Mouse (Mus musculus): Measurements from ENCODE around the gene Gm49425.
A peak's percentile ranks its signal among the peaks of the same experiment; 100 is the strongest.
"Not testable (repeated sequence)": the region's sequence is repeated elsewhere in the genome, so short reads cannot be mapped to it uniquely, and the experiment has no call there.

Gm49425 gene

DNA sequence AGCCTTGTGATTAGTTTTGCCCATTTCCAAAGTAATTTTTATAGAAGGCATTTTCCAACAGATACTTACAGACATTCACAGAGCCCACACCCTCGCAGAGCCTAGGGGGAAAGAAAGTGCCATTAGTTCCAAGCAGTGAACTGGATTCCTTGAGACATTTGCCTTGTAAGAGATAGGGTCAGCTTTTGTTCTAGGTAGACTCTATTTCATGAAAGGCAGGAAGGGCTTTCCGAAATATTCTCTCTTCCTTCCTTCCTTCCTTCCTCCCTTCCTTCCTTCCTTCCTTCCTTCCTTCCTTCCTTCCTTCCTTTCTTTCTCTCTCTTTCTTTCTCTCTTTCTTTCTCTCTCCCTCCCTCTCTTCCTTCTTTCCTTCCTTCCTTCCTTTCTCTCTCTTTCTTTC is at the start of gene Gm49425:
Gene Gm49425 (minus strand): TSS at position 101 of the 400 bp plus-strand sequence.
- DNase-seq: not testable (repeated sequence)

DNA sequence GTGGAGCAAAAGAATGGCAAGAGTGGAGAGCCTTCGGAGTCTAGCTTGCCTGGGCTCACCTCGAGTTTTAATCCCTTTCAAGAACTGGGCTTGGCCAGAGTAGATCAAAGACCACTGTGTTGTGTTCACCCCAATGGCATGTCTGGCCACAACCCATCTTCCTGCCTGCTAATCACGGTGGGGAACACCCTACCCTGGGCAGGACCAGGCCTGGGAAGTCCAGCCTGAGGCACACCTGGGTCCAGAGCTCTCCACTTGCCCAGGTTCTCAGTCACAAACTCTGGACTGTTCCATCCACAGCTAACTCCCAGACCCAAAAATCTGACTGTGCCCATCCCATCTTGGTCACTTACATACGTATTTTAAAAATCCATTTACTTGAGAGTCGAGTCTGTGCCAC is 45.8 kb upstream of the Gm49425 start, which contains the start of gene Krt90:
Gene Krt90 (minus strand): TSS at position 101 of the 400 bp plus-strand sequence.
- DNase-seq: no peak

DNA sequence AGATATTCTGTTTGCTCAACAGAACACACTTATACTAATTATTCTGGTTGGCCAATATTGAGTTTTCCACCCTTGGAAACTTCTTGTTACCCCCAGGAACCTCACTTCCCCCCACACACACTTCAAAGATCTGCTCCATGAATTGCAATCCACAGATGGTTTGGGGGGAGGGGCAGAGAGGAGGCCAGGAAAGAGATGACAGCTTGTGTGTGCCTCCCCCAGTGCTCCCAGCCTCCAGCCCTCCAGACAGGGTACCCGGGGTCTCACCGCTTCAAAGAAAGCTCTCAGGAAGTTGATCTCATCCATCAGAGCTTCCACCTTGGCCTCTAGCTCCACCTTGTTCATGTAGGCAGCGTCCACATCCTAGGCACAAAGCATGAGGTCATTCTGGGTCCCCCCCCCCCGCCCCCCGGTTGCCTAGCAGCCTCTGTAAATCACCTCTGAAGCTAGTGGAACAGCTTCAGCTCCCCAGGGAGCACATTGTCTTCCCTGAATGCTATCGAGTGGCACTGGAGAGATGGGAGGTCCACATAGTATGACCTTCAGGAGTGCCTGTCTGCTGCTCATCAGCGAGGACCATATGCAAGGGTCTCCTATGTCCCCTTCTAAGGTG is 41.1 kb upstream of the Gm49425 start:
- peak; percentile 34 to 44 for DNase-seq

DNA sequence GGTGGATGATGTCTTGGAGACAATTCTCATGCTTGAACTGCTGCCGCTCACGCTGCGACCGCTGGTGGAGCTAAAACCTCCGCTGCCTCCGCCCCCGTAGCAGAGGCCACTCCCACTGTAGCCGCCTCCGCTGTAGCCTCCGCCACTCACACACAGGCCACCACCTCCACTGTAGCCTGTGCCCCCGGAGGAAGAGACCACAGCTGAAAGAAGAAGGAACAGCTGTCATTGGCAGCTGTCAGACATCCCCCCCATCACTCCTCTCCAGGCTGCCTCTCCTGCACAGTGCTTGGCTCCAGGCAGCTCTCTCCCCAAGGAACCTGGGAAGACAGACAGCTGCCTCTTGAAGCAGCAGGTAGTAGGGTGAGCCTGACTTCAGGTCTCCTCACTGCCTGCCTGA is 36.1 kb upstream of the Gm49425 start:
- DNase-seq: peak; percentile 51 to 63

DNA sequence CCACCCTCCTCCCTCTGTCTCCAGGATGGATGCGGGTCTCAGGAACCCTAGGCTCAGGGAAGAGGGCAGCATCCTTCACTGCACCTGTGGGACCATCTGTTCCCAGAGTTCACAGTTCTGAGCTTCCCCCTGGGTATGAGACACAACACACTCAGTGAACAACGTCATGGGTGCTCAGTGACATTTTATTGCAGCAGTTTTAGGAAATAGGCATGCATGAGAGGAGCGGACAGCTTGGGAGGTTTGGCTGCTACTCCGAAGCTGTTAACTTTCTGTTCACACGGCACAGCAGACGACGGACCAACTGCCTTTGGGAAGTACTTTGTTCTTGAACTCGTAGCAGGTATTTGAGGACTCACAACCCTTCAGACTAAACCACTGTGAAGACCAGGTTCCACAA is 35.1 kb upstream of the Gm49425 start:
- no peak for DNase-seq

DNA sequence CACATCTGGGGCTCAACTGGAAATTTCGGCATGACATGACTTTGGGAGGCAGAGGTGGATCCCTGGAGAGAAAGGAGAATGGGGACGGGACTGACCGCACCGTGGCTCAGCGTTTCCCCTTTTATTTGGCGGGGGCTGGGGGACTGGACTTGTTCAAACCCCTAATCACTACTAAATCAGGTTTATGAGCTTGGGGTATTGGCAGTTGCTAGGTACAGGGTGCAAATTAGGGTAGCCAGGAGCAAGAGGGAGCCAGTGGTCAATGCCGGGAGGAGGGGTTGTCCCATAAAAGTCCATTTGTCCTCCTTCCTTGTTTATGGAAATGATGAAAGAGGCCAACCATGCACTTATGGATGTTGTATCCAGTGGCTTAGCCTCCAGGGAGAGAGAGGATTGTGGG is 33.5 kb upstream of the Gm49425 start, which contains the start of gene Krt82:
Gene Krt82 (minus strand): TSS at position 101 of the 400 bp plus-strand sequence.
- DNase-seq: no peak

DNA sequence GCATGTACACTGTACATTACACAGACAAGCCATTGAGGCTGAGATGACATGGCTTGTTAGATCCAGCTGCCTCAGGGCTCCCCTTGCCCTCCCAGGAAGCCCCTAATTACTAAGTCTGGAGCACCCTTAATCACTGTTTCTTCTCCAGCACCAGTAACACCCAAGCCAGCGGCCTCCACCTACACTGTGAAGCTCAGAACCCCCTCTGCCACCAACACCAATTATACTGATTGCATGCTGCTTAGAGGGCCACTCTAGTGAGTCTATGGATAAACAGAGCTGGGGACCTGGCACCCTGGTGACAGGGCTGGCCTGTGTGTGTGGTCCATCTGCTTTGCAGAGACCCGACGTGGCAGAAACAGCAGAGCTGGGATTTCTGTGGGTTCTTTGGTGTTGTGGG is 27.4 kb upstream of the Gm49425 start:
- DNase-seq: no peak

DNA sequence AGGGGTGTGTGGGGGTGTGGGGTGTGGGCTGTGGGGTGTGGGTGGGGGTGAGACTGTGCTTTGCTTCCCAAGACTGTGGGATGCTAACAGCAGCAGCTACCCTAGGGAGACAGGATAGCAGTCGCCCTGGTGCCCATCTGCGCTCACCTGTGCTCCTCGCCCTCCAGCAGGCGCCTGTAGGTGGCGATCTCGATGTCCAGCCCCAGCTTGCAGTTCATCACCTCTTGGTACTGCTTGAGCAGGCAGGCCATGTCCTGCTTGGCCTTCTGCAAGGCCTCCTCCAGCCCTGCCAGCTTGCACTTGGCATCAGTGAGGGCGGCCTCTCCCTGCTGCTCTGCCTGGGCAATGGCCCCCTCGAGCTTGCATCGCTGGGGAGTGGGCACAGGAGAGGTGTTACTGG is 25.5 kb upstream of the Gm49425 start:
- DNase-seq: peak; percentile 25

DNA sequence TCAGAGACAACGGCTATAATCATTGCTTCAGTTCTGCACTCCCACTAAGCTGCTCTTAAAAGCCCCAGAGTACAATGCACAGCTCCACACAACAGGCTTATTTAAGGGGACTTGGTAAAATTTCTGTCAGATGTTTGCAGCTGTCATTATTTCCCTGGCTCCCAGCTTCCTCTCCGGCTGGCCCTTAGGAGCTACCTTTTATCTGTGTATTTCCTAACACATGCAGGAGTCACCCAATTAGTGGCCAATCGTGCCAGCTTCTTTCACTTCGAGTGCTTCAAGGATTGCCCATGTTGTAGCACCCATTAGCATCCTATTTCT is 21.5 kb upstream of the Gm49425 start:
- no peak for DNase-seq

DNA sequence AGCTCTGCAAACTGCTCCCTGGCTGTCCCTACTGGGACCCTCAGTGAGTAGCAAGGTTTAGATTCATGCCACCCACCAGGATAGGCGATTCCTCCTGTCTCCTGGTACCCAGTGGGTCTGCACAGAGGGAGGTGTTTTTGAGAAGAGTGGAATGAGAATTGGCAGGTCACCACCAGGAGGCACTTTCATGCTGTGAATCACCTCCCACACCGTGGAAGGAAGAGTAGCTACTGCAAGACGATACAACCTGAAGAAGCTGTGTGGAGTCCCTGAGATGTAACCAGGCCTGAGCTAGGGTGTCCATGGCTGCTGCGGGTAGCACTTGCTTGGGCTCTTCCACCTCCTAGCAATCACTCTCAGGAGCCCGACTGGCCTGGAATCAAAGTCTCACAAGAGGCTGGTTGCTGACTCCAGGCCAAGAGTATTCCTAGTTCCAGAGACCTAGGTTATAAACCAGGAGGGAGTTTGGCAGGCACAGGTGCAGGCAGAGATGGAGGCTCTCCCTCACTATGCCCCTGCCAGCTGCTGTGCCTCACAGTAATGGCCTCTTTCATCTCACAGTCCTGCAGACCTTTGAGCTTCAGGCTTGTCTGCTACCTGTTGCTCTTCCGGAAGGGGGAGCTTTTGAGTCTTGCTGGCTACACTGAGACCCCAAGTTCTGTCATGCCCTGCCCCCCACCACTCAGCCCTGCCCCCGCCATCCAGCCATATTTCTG is 21.0 kb upstream of the Gm49425 start:
- no peak for DNase-seq

DNA sequence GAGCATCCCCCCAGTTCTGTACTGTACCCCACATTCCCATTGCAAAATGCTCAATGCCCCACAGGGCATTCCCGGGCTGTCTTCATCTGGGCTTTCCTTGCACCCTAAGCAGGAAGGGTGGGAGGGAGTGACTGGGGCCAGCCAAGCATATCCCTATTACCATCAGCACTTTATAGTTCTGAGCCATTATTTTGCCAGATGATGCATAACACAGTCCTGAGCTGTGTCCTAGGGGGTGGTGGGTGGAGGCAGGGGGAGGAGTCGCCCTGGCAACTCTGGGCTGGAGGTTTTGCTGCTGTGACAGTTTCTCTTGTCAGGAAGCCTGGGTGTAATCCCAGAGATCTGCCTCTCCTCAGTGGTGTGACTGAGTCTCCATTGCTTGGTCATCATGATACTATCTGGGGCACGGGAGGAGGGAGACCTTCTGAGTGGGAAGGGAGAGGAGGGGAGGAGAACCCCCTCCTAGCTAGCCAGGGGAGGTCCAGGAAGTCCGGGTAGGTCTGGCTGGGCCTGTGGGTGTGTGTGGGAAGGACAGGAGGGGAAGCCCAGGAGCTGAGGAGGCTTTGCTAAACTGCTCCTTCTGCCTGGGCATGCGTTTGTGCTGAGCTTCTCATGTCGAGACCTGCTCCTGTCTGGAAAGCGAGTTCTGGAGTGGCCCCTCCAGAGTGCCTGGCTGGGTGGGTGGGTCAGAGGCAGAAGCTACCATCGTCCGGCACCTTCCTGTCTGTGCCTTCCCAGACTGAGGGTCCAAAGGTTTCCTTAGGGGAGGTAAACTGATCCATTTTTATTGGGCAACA is 19.2 kb upstream of the Gm49425 start:
- DNase-seq: no peak

DNA sequence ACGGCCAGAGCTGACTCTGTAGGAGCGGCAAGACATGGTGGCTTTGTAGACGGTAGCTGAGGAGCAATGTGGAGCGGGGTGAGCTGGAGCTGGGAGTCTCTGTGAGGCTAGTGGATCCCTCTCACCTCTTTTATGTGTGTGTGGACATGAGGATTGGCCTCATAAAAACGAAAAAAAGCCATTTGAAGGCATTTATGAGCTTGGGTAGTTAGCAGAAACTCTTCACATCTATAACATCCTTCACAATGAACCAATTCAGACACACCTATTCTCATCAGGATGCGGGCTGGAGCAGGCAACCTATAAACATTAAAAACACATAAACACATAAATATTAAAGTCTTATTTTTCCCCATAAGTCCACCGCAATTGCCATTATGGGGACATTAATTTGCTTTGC is 15.7 kb upstream of the Gm49425 start, which contains the start of gene Krt84:
Gene Krt84 (minus strand): TSS at position 101 of the 400 bp plus-strand sequence.
- DNase-seq: no peak

DNA sequence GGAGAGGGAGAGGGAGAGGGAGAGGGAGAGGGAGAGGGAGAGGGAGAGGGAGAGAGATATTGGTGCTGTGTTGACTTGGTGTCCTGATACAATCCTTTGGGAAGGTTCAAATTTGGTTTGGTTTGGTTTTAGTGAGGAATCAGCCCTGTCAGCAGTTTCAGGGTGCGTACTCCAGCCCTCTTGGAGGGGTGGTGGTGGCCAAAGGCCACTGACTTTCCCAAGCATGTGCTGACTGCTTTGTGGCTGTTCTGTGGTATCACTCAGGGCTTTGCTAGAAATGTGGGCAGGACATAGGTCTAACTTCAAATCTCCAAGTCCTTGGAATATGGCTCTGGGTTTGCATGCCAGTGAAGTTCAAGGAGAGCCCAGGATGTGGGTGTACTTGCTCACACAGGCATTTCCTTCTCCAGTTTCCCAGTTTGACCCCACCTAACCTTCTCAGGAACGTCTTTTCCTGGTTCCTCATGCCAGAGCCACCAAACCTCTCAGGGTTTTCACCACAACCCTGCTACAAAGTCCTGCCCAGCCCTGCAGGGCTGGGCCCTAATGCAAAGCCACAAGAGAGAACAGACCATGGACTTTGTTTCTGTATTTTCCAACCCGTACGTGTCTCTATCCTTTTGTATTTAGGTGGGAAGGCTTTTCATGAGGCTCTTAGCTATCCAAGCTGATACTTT is 5.6 kb upstream of the Gm49425 start:
- DNase-seq: no peak

DNA sequence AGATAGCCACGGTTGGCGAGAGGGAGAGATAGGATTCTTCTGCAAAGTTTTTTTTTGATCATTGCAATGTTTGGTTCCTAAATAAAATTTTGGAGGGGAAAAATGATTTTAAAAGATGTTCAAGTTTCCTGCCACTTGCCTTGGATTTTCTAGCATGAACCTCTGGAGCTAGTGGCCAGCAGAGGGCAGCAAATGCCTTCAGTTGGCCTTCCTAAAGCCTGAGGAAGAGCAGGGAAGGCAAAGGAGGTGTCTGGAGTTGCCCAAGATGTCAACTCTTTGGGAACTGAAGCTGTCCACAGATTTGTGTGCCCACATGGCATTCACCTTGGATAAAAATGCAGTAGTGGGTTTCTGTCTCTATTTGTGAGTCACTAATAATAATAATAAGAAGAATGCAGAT is 2.7 kb upstream of the Gm49425 start:
- peak; percentile 89 to 92 for DNase-seq

DNA sequence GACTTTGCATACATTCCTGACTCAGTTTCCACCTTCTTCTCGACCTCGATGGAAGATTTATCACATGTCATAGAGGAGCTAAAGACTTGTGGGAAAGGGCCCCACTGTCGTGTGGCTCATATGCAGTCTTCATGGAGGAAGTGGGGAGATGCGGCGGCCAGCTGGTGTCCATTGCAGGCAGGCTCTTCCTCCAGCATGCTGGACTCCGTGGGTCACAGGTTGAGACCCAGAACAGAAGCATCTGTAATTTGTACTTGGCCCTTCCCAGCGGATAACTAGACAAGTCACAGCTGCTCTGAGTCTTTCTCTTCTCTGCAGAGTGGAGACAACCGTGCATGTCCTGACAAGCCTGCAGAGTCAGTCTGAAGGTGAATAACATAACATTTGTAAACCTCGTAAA is 8.8 kb downstream of the Gm49425 start:
- no peak for DNase-seq

DNA sequence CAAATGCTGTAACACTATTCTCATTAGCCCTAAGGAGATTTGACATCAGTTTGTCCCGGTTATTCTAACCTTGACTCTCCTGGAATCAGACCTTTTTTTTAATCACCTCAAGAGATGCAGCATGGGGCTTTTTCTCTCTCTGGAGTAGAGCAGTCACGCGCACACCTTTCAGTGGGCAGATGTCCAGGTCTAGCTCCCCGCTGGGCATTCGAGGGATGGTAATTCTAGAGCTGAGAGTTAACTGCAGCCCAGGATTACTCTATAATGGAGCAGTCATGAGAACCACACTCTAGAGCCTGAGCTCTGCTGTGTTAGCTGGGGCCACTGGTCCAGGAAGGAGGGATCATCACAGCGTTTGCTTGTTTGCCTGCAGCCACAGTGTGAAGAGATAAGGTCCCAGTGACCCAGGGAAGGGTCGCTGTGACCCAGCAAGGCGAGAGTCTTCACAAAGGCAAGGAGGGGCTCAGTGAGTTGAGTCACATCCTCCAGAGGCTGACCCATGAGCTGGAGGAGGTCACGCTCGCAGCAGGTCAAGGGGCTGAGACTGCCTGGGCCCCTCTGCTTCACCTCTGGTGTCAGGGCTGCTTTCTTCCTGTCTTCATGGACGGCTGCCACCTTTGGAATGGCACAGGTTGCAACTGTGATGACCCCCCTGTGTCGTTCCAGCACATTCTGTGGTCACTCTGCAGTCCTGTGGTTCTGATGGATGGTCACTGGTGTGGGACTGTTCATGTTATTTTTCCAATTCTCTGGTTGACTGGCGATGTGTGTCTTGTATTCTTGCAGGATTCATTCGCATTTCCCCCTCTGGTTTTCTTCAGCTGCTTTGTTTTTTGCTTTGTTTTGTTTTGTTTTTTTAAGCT is 9.9 kb downstream of the Gm49425 start:
- peak; percentile 25 to 28 for DNase-seq

DNA sequence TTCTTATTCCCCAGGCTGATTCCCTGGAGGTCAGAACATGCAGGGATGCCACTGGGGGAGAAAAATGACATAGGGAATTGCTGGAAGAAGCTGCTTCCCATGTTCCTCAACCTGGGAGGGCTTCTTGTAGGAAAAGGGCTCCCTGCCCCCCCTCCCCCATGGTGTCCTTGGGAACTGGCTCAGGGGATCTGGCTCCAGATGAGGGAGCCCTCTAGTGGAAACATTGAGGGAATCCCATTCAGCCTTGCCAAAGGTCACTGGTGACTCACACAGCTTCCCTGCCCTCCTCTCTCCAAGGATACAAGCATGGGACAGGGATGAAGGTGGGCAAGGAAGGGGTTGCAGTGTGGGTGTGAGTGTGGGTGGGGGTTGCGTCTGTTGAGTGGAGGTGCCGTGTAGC is 19.9 kb downstream of the Gm49425 start:
- DNase-seq: peak; percentile 29 to 46

DNA sequence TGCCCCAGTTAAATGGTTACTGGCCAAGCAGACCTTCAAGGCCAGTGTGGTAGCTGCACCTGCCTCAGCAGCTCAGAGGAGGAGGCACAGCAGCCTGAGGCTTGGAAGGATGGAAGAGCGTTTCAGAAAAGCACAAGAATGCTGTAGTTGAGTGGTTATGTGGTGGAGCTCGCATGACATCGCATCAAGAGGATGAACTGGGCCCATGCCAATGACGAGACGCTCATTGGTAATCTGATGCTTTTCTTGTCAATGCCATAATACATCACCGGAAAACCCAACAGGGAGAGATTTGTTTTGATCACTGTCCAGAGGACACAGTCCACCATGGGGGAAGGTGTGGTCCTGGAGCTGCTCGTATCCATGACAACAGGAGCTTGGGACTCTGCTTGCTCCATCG is 21.8 kb downstream of the Gm49425 start:
- DNase-seq: no peak

DNA sequence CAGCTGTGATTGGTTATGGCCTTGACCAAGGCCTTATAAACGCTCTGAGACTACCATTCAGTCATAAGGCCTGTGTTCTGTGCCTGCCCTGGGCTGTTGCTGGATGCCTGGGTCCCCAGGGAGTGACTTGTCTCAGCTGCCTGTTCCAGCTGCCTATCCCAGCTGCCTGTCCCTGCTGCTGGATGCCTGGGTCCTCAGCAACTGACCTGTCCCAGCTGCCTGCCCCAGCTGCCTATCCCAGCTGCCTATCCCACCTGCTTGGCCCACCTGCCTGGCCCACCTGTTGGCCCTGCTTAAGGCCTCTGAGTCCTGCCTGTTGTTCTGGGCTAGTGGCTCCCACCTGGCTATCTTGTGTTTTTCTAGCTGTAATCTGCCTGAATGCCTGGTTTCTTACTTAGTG is 22.9 kb downstream of the Gm49425 start:
- DNase-seq: no peak

DNA sequence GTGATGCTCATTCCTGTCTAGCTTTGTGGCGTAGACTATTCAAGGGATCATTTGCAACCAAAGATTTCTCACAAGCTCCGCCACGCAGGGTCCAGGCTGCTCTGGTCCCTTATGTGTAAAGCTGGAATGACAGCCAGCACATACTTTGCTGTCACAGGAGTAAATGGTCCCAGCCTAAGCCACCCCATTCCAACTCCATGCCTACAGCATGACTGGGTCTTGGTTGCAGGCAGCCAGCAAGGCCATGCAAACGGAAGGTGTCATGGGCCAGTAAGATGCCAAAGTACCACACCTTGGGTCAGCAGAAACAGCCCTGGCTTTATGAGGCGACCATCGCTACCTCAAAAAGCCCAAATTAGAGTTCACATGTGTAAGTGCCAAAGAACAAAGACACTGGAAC is 23.3 kb downstream of the Gm49425 start:
- DNase-seq: no peak

DNA sequence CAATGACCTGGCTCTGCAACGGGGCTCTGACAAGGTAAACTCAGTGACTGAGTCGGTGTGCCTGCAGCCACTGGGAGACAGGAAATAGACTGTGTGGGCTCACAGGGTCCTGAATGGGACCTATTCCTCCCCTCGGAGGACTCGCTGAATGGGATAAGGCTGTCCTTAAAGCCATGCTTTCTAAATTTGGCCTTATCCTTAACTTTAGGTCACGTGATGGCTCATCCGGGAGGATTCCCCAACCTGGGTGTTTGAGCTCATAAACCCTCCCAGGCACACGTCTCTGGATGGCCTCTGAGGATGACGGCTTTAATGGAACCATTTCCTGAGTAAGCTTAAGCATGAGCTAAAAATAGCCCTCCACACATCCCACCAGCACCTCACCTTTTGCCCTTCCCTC is 24.3 kb downstream of the Gm49425 start:
- no peak for DNase-seq

DNA sequence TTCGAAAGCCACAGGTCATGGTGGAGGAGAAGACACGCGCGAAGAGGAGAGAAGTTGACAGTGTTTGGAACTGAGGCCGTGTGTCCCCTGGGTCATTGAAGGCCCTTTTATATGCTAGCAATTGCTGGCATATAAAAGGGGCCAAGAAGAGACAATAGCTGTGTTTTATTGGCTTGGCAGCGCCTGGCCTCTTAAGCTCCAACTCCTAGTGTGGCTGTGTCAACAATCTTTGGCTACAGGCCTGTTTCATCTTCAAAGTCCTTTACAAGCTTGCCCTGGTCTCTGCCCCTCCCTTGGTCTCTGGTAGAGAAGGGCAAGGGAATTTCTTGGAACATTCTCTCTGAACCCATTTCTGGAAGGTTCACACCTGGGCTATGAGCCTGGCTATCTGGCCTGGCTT is 25.6 kb downstream of the Gm49425 start, which contains the start of gene Krt83:
Gene Krt83 (minus strand): TSS at position 82 of the 400 bp plus-strand sequence.
- peak in 1 of 2 experiments; percentile 21 for DNase-seq

Measured in cerebellum, postnatal 10 days (tissue).